Mouse (Mus musculus): ENCODE results near the gene Slc6a6. TPM values are rescaled to one million over a fixed set of nuclear protein-coding genes. Genes with fewer than 3 reads are reported as not detected.

Slc6a6 gene
- total and polyA plus RNA-seq, 3 experiments: 28.4 to 56.0 (median 31.3) TPM

- no peak for DNase-seq (ENCODE audit: extremely low read depth)
- Histone ChIP-seq H3K36me3 (replicated peaks in 1 of 2; ENCODE audit: control insufficient read depth in 1 of 2, insufficient read depth in 1 of 2, low read length in 1 of 2) (peaks cover 9 to 85% of the 10 kb centered on the region in 2 experiments), H3K27ac (ENCODE audit: insufficient read depth, low read depth) (no peak overlapping the region), H3K4me3 (replicated peaks in 1 of 3; ENCODE audit: low read depth in 2 of 3, low read length in 2 of 3, poor library complexity in 1 of 3) (no peak overlapping the region), H3K4me2 (ENCODE audit: insufficient read depth, low read depth, poor library complexity, severe bottlenecking) (no peak overlapping the region), H3K9ac (ENCODE audit: insufficient read depth, low read depth) (no peak overlapping the region), H3K4me1 (ENCODE audit: control insufficient read depth in 1 of 2, insufficient read depth in 2 of 2) (peaks cover 0 to 20% of the 10 kb centered on the region in 2 experiments; a peak in 2 of 4 replicates), H3K9me3 (replicated peaks; ENCODE audit: low read length) (no peaks in the 10 kb centered on the region), H3K79me2 (replicated peaks; ENCODE audit: control insufficient read depth, extremely low read depth, insufficient read depth, poor library complexity, severe bottlenecking) (no peaks in the 10 kb centered on the region), H3K27me3 (replicated peaks) (no peaks in the 10 kb centered on the region)
- in situ Hi-C loops (cut with MboI; ENCODE audit: low pct_ligation_motif_present, low pct_unique_long_range_greater_than_20kb, low sequenced_read_pairs): no loop called here
- dilution Hi-C loops (cut with MboI; ENCODE audit: extremely low pct_ligation_motif_present, extremely low pct_unique_long_range_greater_than_20kb, low sequenced_read_pairs): no loop called here
- TF ChIP-seq KAT2A (IDR thresholded peaks at IDR 0.05; ENCODE audit: insufficient replicate concordance, low read length): no peak
- TF ChIP-seq POLR2AphosphoS2 (IDR thresholded peaks at IDR 0.05; ENCODE audit: low read depth, low read length): no peak
- no peak for TF ChIP-seq ZKSCAN1 (IDR thresholded peaks at IDR 0.05; ENCODE audit: borderline replicate concordance, low read depth, low read length)
- no peak for TF ChIP-seq RCOR1 (conservative IDR thresholded peaks at IDR 0.05; ENCODE audit: low read depth, low read length)
- TF ChIP-seq ZC3H11A (IDR thresholded peaks at IDR 0.05; ENCODE audit: low read depth, low read length): no peak
- TF ChIP-seq ZMIZ1 (IDR thresholded peaks at IDR 0.05; ENCODE audit: low read depth, low read length): no peak
Measured at GRCm38 (mm10) chr6:91719042-91719747, 35.3 kb downstream of the Slc6a6 start.

- Histone ChIP-seq H3K4me1 (ENCODE audit: control insufficient read depth in 1 of 2, insufficient read depth in 2 of 2) (peaks cover 0 to 12% of the 10 kb centered on the region in 2 experiments; a peak in 2 of 4 replicates), H3K4me3 (replicated peaks in 1 of 3; ENCODE audit: low read depth in 2 of 3, low read length in 2 of 3, poor library complexity in 1 of 3) (no peak overlapping the region), H3K79me2 (replicated peaks; ENCODE audit: control insufficient read depth, extremely low read depth, insufficient read depth, poor library complexity, severe bottlenecking) (no peaks in the 10 kb centered on the region), H3K36me3 (replicated peaks in 1 of 2; ENCODE audit: control insufficient read depth in 1 of 2, insufficient read depth in 1 of 2, low read length in 1 of 2) (peaks cover 15 to 88% of the 10 kb centered on the region in 2 experiments), H3K9ac (ENCODE audit: insufficient read depth, low read depth) (no peak overlapping the region), H3K4me2 (ENCODE audit: insufficient read depth, low read depth, poor library complexity, severe bottlenecking) (no peak overlapping the region), H3K27ac (ENCODE audit: insufficient read depth, low read depth) (no peak overlapping the region), H3K9me3 (replicated peaks; ENCODE audit: low read length) (no peaks in the 10 kb centered on the region), H3K27me3 (replicated peaks) (no peaks in the 10 kb centered on the region)
- dilution Hi-C loops (cut with MboI; ENCODE audit: extremely low pct_ligation_motif_present, extremely low pct_unique_long_range_greater_than_20kb, low sequenced_read_pairs): no loop called here
- no peak for DNase-seq (ENCODE audit: extremely low read depth)
- in situ Hi-C loops (cut with MboI; ENCODE audit: low pct_ligation_motif_present, low pct_unique_long_range_greater_than_20kb, low sequenced_read_pairs): no loop called here
- TF ChIP-seq ZNF384 (IDR thresholded peaks at IDR 0.05; ENCODE audit: low read depth, low read length) (no peak), NELFE (IDR thresholded peaks at IDR 0.05; ENCODE audit: low read depth, low read length) (no peak), KAT2A (IDR thresholded peaks at IDR 0.05; ENCODE audit: insufficient replicate concordance, low read length) (no peak), HCFC1 (IDR thresholded peaks at IDR 0.05; ENCODE audit: low read depth, low read length) (no peak)
Measured at GRCm38 (mm10) chr6:91719865-91720533, 36.1 kb downstream of the Slc6a6 start.

GRCm38 (mm10) chr6:91720588-91721214 is 36.8 kb downstream of the Slc6a6 start:
- Histone ChIP-seq H3K4me2 (ENCODE audit: insufficient read depth, low read depth, poor library complexity, severe bottlenecking) (no peak overlapping the region), H3K36me3 (replicated peaks in 1 of 2; ENCODE audit: control insufficient read depth in 1 of 2, insufficient read depth in 1 of 2, low read length in 1 of 2) (peaks cover 16 to 91% of the 10 kb centered on the region in 2 experiments), H3K4me3 (replicated peaks in 1 of 3; ENCODE audit: low read depth in 2 of 3, low read length in 2 of 3, poor library complexity in 1 of 3) (no peak overlapping the region), H3K9me3 (replicated peaks; ENCODE audit: low read length) (no peaks in the 10 kb centered on the region), H3K27me3 (replicated peaks) (no peaks in the 10 kb centered on the region), H3K27ac (ENCODE audit: insufficient read depth, low read depth) (no peak overlapping the region), H3K79me2 (replicated peaks; ENCODE audit: control insufficient read depth, extremely low read depth, insufficient read depth, poor library complexity, severe bottlenecking) (no peaks in the 10 kb centered on the region), H3K9ac (ENCODE audit: insufficient read depth, low read depth) (no peak overlapping the region), H3K4me1 (ENCODE audit: control insufficient read depth in 1 of 2, insufficient read depth in 2 of 2) (peaks cover 0 to 6% of the 10 kb centered on the region in 2 experiments; a peak in 2 of 4 replicates)
- no peak for TF ChIP-seq ZMIZ1 (IDR thresholded peaks at IDR 0.05; ENCODE audit: low read depth, low read length)
- in situ Hi-C loops (cut with MboI; ENCODE audit: low pct_ligation_motif_present, low pct_unique_long_range_greater_than_20kb, low sequenced_read_pairs) (no loop called here), dilution Hi-C loops (cut with MboI; ENCODE audit: extremely low pct_ligation_motif_present, extremely low pct_unique_long_range_greater_than_20kb, low sequenced_read_pairs) (no loop called here)
- DNase-seq (ENCODE audit: extremely low read depth): no peak
